ENCODE assay signal across 7 mouse cellular contexts in genomic region chr13:110019774-110020173, GRCm38 (mm10).
DNase-seq lines count a peak whose midpoint lies in the region; ATAC-seq and TF ChIP-seq lines count a peak whose summit lies in the region.

No protein-coding gene starts in this region.

- H3K27me3 ChIP-seq in lung, embryonic 14.5 days (ENCODE audit: insufficient read depth, low read length) = no peaks in the 10 kb centered on the region
- no peaks in the 10 kb centered on the region for H3K27me3 ChIP-seq in lung, postnatal 0 days (replicated peaks; ENCODE audit: insufficient read depth, low read length)
- no peaks in the 10 kb centered on the region; the same call in 1 of the 2 replicates for H3K27me3 ChIP-seq in forebrain, embryonic 11.5 days (ENCODE audit: control insufficient read depth, insufficient read depth, low read length)
- no peaks in the 10 kb centered on the region; the same call in 1 of the 2 replicates for H3K27me3 ChIP-seq in intestine, embryonic 16.5 days (replicated peaks; ENCODE audit: control insufficient read depth, insufficient read depth, low read length)
- H3K27me3 ChIP-seq in neural tube, embryonic 13.5 days = no peaks in the 10 kb centered on the region; the same call in 1 of the 2 replicates

- no peaks in the 10 kb centered on the region for H3K36me3 ChIP-seq in lung, embryonic 14.5 days (ENCODE audit: insufficient read depth)
- no peaks in the 10 kb centered on the region for H3K36me3 ChIP-seq in lung, postnatal 0 days (ENCODE audit: insufficient read depth, low read length)
- H3K36me3 ChIP-seq in forebrain, embryonic 11.5 days (ENCODE audit: control insufficient read depth, insufficient read depth, low read length) = no peaks in the 10 kb centered on the region
- H3K36me3 ChIP-seq in intestine, embryonic 16.5 days (ENCODE audit: control insufficient read depth, insufficient read depth, low read length) = no peaks in the 10 kb centered on the region
- H3K36me3 ChIP-seq in neural tube, embryonic 13.5 days = no peaks in the 10 kb centered on the region

- no peak for TF ChIP-seq CTCF in lung, embryonic 14.5 days (IDR thresholded peaks at IDR 0.05; ENCODE audit: low read depth)
- no peak for TF ChIP-seq CTCF in lung, postnatal 0 days (IDR thresholded peaks at IDR 0.05)

- TF ChIP-seq EP300 in lung, postnatal 0 days (IDR thresholded peaks at IDR 0.05) = no peak

- DNase-seq in lung, embryonic 14.5 days = no peak
- no peak for DNase-seq in lung, postnatal 0 days (ENCODE audit: low spot score)
- no peak for DNase-seq in forebrain, embryonic 11.5 days (ENCODE audit: low spot score)
- DNase-seq in thymus, postnatal 25 days = no peak

- H3K4me3 ChIP-seq in lung, embryonic 14.5 days (ENCODE audit: low read depth, low read length) = no peak overlapping the region; the same call in 1 of the 2 replicates
- no peak overlapping the region for H3K4me3 ChIP-seq in lung, postnatal 0 days (ENCODE audit: low read depth, low read length)
- peak overlapping the region; percentile 31; the same call in 1 of the 2 replicates for H3K4me3 ChIP-seq in forebrain, embryonic 11.5 days (ENCODE audit: low read depth, low read length)
- no peak overlapping the region for H3K4me3 ChIP-seq in intestine, embryonic 16.5 days (ENCODE audit: low read length)
- H3K4me3 ChIP-seq in neural tube, embryonic 13.5 days = peak overlapping the region; percentile 39

- no peak overlapping the region for H3K27ac ChIP-seq in lung, embryonic 14.5 days (ENCODE audit: low read depth)
- no peak overlapping the region for H3K27ac ChIP-seq in lung, postnatal 0 days (ENCODE audit: low read length)
- no peak overlapping the region for H3K27ac ChIP-seq in forebrain, embryonic 11.5 days (ENCODE audit: low read depth, low read length)
- H3K27ac ChIP-seq in intestine, embryonic 16.5 days (ENCODE audit: low read length) = no peak overlapping the region
- 0 out of 2 replicates have a peak overlapping the region, but pooled peaks have one; percentile 84 for H3K27ac ChIP-seq in neural tube, embryonic 13.5 days (replicated peaks)

- no peak overlapping the region for H3K9ac ChIP-seq in lung, embryonic 14.5 days
- no peak overlapping the region for H3K9ac ChIP-seq in lung, postnatal 0 days (replicated peaks; ENCODE audit: low read depth)
- no peak overlapping the region for H3K9ac ChIP-seq in forebrain, embryonic 11.5 days (ENCODE audit: low read length)
- 0 out of 2 replicates have a peak overlapping the region, but pooled peaks have one; percentile 56 for H3K9ac ChIP-seq in intestine, embryonic 16.5 days (ENCODE audit: low read depth, low read length)
- H3K9ac ChIP-seq in neural tube, embryonic 13.5 days = peak overlapping the region; percentile 73; the same call in 1 of the 2 replicates

- peaks cover 3% of the 10 kb centered on the region; the same call in 1 of the 2 replicates for H3K4me1 ChIP-seq in lung, embryonic 14.5 days (ENCODE audit: insufficient read depth)
- peaks cover 7% of the 10 kb centered on the region; the same call in 1 of the 2 replicates for H3K4me1 ChIP-seq in lung, postnatal 0 days (ENCODE audit: insufficient read depth, low read depth, low read length)
- peaks cover 10% of the 10 kb centered on the region for H3K4me1 ChIP-seq in forebrain, embryonic 11.5 days (replicated peaks; ENCODE audit: control insufficient read depth, insufficient read depth, low read length)
- H3K4me1 ChIP-seq in intestine, embryonic 16.5 days (ENCODE audit: control insufficient read depth, insufficient read depth, low read length) = peaks cover 11% of the 10 kb centered on the region
- H3K4me1 ChIP-seq in neural tube, embryonic 13.5 days (replicated peaks) = peaks cover 14% of the 10 kb centered on the region

- no peaks in the 10 kb centered on the region for H3K9me3 ChIP-seq in lung, embryonic 14.5 days (ENCODE audit: low read depth, low read length)
- no peaks in the 10 kb centered on the region for H3K9me3 ChIP-seq in lung, postnatal 0 days (ENCODE audit: low read length)
- no peaks in the 10 kb centered on the region for H3K9me3 ChIP-seq in forebrain, embryonic 11.5 days (ENCODE audit: control insufficient read depth, low read length)
- H3K9me3 ChIP-seq in intestine, embryonic 16.5 days (ENCODE audit: control insufficient read depth, low read length) = no peaks in the 10 kb centered on the region
- H3K9me3 ChIP-seq in neural tube, embryonic 13.5 days = no peaks in the 10 kb centered on the region

- H3K4me2 ChIP-seq in lung, embryonic 14.5 days = peak overlapping the region; percentile 69
- no peak overlapping the region for H3K4me2 ChIP-seq in lung, postnatal 0 days (replicated peaks; ENCODE audit: low read depth, low read length)
- H3K4me2 ChIP-seq in forebrain, embryonic 11.5 days (ENCODE audit: low read depth, low read length, severe bottlenecking) = peak overlapping the region; percentile 75; the same call in 1 of the 2 replicates
- no peak overlapping the region for H3K4me2 ChIP-seq in intestine, embryonic 16.5 days (ENCODE audit: low read depth, low read length)
- peak overlapping the region; percentile 83 for H3K4me2 ChIP-seq in neural tube, embryonic 13.5 days

- ATAC-seq in lung, embryonic 14.5 days (ENCODE audit: insufficient read depth) = peak; percentile 18
- no peak for ATAC-seq in lung, postnatal 0 days
- peak; percentile 45 for ATAC-seq in forebrain, embryonic 11.5 days (replicated peaks; ENCODE audit: low FRiP score)
- ATAC-seq in intestine, embryonic 16.5 days = 0 out of 2 replicates have a peak, but pooled peaks have one; percentile 13
- ATAC-seq in neural tube, embryonic 13.5 days (ENCODE audit: low read depth) = peak; percentile 29; the same call in 1 of the 2 replicates
- ATAC-seq in megakaryocyte-erythroid progenitor cell, adult 5-6 weeks (replicated peaks; ENCODE audit: low FRiP score, low TSS enrichment, poor library complexity, severe bottlenecking) = no peak

- 45% methylated on average over 9 of the region's 9 CpGs for WGBS in lung, embryonic 14.5 days
- WGBS in lung, postnatal 0 days = 37% methylated on average over 9 of the region's 9 CpGs
- WGBS in forebrain, embryonic 11.5 days = 17% methylated on average over 9 of the region's 9 CpGs
- WGBS in intestine, embryonic 16.5 days = 46% methylated on average over 9 of the region's 9 CpGs
- WGBS in neural tube, embryonic 13.5 days = 31% methylated on average over 9 of the region's 9 CpGs

Comparison
In these comparisons a context has a peak if more than half of its experiments do, and no peak if none do; other contexts are left out.
1. ATAC-seq: peak in lung, embryonic 14.5 days (single experiment), forebrain, embryonic 11.5 days (single experiment), intestine, embryonic 16.5 days (single experiment) and neural tube, embryonic 13.5 days (single experiment); none in lung, postnatal 0 days (single experiment) and megakaryocyte-erythroid progenitor cell, adult 5-6 weeks (single experiment).
2. H3K4me2 ChIP-seq: peak in lung, embryonic 14.5 days (single experiment), forebrain, embryonic 11.5 days (single experiment) and neural tube, embryonic 13.5 days (single experiment); none in lung, postnatal 0 days (single experiment) and intestine, embryonic 16.5 days (single experiment).
3. H3K4me3 ChIP-seq: peak in forebrain, embryonic 11.5 days (single experiment) and neural tube, embryonic 13.5 days (single experiment); none in lung, embryonic 14.5 days (single experiment), lung, postnatal 0 days (single experiment) and intestine, embryonic 16.5 days (single experiment).
4. H3K9ac ChIP-seq: peak in intestine, embryonic 16.5 days (single experiment) and neural tube, embryonic 13.5 days (single experiment); none in lung, embryonic 14.5 days (single experiment), lung, postnatal 0 days (single experiment) and forebrain, embryonic 11.5 days (single experiment).